Mouse (Mus musculus) adrenal gland, adult 2 months (tissue): ENCODE measurements around the gene Sag. TPM values are rescaled to one million over a fixed set of nuclear protein-coding genes. Genes with fewer than 3 reads are reported as not detected.

Experiments used
- polyA plus RNA-seq: library from polyadenylated mRNA; depleted of rRNA; stranded (reverse); fragments of >200 nt; gene quantifications from 2 replicates; pipeline ENCODE4 v1.2.3, GENCODE M21; 2012; rRNA removed
- total RNA-seq, 2 experiments: library from RNA; stranded (reverse); gene quantifications; 2 replicates each; pipeline ENCODE4 v1.2.3; 2021

The Sag gene
- total and polyA plus RNA-seq, 3 experiments, result 0.48 to 2.4 (median 1.4) TPM

Other genes with a start within 250 kb of the Sag start
- gene Ngef, start 229.8 kb upstream of the Sag start, total RNA-seq, result under 1 TPM; 0.14 to 0.41 TPM
- gene Ngef, start 229.8 kb upstream of the Sag start, polyA plus RNA-seq, result 0.29 and 0.39 TPM in 2 replicates
- gene Inpp5d, start 183.4 kb upstream of the Sag start, total RNA-seq, result 10 to 100 TPM; 11.5 to 18.4 TPM
- 17.5 and 21.1 TPM in 2 replicates for gene Inpp5d, start 183.4 kb upstream of the Sag start, polyA plus RNA-seq
- gene Atg16l1, start 47.8 kb upstream of the Sag start, total RNA-seq, result 10 to 100 TPM; 28.5 to 33.8 TPM
- gene Atg16l1, start 47.8 kb upstream of the Sag start, polyA plus RNA-seq, result 15.9 and 17.1 TPM in 2 replicates
- gene Dgkd, start 49.6 kb downstream of the Sag start, total RNA-seq, result 10 to 100 TPM; 49.1 to 66.7 TPM
- gene Dgkd, start 49.6 kb downstream of the Sag start, polyA plus RNA-seq, result 15.2 and 16.7 TPM in 2 replicates
- gene Usp40, start 204.9 kb downstream of the Sag start, total RNA-seq, result 10 to 100 TPM; 21.5 to 22.6 TPM
- gene Usp40, start 204.9 kb downstream of the Sag start, polyA plus RNA-seq, result 4.5 and 5.0 TPM in 2 replicates